Mouse (Mus musculus) cerebellum, adult 2 months (tissue): ENCODE measurements around the gene Hectd2.

Source experiments
- CTCF ChIP-seq: fragments of 200-500 bp; IDR thresholded peaks from 2 replicates; pipeline ENCODE4 v1.5.1; 2011; ENCODE audit warnings: low read depth, mild to moderate bottlenecking, control low read depth, low read length, moderate library complexity, borderline replicate concordance; ENCODE audit not compliant: insufficient read depth
- POLR2A ChIP-seq: fragments of 200-500 bp; IDR thresholded peaks from 2 replicates; pipeline ENCODE4 v1.6.1; 2011; ENCODE audit warnings: low read length, control low read depth, borderline replicate concordance; ENCODE audit not compliant: insufficient read depth

GRCm38 (mm10) chr19:36630361-36630760 is 75.9 kb downstream of the Hectd2 start:
- TF ChIP-seq CTCF (no peak), POLR2A (no peak)
